Mouse (Mus musculus) gastrocnemius, postnatal 14 days (tissue): ENCODE data around the gene Ddr2. TPM values are rescaled to one million over a fixed set of nuclear protein-coding genes. Genes with fewer than 3 reads are reported as not detected.
A peak's percentile ranks its signal among the peaks of the same experiment; 100 is the strongest.

Source experiments
- DNase-seq: peaks from one replicate; pipeline ENCODE4 v3.0.0; 2021; ENCODE audit warnings: mixed read lengths
- intact Hi-C: fragments of 180-260 bp; cut with DNase I; formaldehyde crosslinking; loops from one replicate; pipeline ENCODE4 v1.15.1; 2025; ENCODE audit warnings: low total_unique reads
- total RNA-seq, 2 experiments: library from RNA; stranded (reverse); gene quantifications; 2 replicates each; pipeline ENCODE4 v1.2.3; 2021

The Ddr2 gene
- total RNA-seq, 2 experiments from 2014 or later: 27.5 to 31.9 TPM

DNA sequence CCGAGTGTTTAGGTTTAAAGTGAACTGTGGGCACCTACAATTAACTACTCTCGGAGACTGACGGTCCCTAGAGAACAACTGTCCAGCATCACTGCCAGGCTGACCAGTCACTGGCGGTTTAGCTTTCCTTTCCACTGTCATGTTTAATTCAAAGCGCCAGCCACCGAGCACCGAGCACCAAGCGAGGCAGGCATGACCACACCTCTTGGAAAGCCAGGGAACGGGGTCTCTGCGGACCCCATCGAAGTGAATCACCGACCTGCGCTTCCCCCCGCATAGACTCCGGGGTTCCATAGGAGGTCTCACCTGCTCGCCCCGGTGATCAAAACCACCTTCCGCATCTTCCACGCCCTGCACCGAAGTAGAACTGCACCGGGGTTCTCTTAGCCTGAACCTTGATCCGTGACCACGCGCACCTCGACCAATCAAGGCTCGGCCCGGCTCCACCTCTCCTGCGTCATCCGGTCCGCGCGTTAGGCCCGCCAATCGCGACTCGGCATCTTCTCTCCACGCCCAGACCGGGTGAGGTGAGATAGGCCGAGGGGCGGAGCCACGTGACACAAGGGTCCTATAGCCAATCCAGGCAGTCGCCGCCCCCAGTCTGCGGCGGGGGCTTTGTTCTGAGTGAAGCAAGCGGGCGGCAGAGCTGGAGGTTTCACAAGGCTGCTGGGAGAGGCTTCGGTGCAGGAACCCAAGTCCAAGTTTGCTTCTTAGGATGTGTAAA is 141.6 kb downstream of the Ddr2 start, which contains the start of gene Hsd17b7:
TSS of gene Hsd17b7 (minus strand) at position 450 of the 724 bp plus-strand sequence.
- DNase-seq: peak; percentile 99
- intact Hi-C loops: loop anchor here (10.0 kb wide), 1 partner anchor 166 kb away; no protein-coding TSS in a partner anchor

DNA sequence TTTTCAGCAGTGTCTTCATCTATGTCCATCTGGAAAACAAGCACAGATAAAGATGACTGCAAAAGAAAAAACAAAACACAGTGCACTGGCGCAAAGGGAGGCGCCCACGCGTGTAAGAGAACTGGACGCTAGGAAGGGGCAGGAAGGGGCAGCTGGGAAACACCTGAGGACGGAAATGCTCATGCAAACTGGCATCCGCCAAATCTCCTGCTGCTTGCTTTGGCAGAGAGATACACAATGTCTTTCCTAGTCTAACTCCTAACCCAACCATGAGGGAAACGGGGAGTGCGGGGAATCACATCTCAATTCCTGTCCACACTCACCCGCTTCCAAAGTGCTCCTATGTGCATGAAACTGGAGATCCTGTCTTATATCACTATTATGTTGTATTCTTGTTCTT is 157.5 kb downstream of the Ddr2 start:
- DNase-seq: no peak
- intact Hi-C loops: no loop called here

DNA sequence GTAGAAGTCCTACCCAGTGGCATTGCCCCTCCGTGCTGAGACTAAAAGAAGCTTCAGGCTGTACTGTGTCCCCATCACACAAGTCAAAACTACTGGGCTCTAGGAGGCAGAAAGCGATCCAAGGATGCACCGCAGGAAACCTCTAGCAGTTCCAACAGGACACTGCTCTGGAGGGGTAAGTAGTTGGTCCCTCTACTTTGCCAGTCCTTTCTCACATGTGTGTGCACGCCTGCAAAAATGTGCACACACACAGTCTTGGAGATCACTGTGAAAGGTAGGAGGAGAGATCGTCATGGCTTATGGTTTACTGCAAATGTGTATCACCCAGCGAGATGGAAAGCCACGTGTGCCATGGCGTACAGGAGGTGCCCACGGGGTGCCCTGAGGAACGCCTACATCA is 157.9 kb downstream of the Ddr2 start:
- intact Hi-C loops: no loop called here
- DNase-seq: no peak

DNA sequence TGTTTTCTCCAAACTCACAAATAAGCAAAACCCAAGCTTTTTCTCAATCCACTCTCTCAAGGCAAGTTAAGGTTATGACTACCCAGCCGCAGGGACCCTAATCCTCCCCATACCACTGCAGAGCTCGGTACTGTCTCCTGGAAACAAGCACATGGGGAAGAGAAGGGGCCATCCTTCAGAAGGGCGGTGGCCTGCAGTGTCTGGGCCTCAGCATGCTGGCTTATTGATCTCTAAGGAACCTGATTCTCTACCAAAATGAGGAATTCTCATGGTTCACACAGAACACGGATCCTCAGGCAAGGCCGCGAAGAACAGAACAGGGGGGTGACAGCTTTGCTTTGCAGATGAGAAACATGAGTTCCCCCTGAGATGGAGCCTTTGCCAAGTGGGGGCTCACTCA is 159.0 kb downstream of the Ddr2 start:
- intact Hi-C loops: no loop called here
- DNase-seq: no peak

DNA sequence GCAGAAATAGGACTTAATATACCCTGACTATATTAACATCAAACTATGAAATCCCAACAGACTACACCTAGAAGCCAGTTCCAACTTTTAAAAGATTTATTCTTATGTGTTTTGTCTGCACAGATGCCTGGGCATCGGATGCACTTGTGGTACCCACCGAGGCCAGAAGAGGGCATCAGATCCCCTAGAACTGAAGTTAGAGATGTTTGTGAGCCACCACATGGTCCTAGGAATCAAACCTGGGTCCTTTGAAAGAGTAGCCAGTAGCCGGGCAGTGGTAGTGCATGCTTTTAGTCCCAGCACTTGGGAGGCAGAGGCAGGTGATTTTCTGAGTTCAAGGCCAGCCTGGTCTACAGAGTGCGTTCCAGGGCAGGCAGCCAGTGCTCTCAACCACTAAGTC is 159.9 kb downstream of the Ddr2 start:
- DNase-seq: no peak
- intact Hi-C loops: no loop called here

DNA sequence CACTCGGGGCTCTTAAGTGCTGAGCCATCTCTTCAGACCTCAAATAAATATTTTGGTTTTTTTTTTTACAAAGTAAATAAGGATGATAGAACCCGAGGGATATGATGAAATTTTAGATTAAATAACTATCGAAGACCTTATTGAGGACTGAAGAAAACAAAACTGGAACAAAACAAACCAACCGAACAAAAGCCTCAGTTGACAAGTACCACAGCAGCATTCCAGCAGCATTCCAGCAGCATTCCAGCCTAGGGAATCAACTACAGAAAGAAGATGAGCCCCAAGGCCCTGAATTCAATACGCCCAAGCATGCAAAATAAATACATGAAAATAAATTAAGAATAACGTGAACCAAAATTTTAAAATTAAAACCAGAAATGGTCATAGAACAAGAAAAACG is 160.6 kb downstream of the Ddr2 start:
- no peak for DNase-seq
- intact Hi-C loops: no loop called here

DNA sequence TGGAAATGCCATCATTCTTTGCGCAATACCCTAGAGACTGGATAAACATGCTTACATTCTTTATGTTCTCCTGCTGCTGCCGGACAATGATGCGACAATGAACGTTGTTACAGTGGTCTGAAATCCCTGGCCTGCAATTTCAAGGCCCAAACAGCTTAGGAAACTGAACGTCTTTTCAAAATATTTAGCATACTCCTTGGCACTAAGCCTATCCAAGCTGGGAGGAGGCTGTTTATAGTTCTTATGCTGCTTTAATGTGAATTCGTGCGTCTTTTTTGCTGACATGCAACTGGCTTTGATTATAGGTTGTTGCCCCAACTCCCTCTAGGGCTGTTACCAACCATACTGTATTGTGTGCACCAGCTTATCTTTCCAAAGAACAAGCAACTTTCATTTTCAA is 161.7 kb downstream of the Ddr2 start:
- no peak for DNase-seq
- intact Hi-C loops: no loop called here

DNA sequence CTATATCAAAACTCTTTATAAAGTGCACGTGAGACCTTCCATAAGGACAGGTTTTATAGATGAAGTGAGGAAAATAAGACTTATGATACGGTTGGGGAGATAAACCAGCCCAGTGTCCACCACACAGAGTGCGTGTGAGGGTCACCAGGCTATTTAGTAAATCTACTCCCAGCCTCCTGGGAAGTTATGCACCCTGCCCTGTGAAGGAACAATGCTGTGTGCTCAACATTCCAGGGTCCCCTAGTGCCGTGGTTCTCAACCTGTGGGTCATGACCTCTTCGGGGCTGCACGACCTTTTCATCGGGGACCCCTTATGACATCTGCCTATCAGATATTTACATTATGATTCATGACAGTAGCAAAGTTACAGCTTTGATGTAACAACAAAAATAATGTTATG is 162.3 kb downstream of the Ddr2 start:
- no peak for DNase-seq
- intact Hi-C loops: no loop called here

DNA sequence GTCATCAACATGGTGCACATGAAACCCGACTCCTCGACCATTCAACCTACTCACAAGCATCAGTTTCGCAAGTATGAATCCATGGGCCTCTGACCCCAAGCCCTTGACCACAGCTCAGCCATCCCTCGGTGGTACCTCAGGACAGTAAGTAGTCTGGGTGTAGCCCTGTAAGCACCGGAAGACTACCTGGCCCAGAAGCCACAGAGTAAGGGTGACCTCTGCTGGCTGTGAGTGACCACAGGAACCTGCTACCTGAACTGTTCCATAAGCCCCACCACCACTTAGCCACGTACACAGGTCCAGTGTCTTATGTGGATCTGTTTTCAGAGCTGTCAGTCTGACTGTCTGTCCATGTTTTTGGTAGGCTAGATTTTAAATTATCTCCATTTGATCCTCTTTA is 162.9 kb downstream of the Ddr2 start:
- DNase-seq: no peak
- intact Hi-C loops: no loop called here

DNA sequence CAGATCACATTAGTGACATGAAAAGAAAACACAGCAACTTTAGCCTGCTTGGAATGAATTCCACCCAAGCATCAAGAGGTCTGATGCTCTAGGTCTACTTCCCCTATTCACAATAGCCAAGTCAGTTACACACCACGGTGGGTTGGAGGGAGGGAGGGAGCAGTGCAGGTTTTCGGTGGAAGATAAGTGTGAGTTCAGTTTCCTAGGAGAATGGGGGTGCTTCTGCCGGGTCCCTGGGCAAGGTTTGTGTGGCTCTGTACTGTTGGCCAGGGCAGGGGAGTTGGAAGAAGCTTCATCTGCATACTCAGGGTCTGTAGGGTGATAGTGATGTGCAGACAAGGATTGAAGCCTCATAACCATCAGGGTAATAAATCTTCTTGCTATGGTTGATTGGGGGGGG is 164.6 kb downstream of the Ddr2 start:
- no peak for DNase-seq
- intact Hi-C loops: no loop called here

DNA sequence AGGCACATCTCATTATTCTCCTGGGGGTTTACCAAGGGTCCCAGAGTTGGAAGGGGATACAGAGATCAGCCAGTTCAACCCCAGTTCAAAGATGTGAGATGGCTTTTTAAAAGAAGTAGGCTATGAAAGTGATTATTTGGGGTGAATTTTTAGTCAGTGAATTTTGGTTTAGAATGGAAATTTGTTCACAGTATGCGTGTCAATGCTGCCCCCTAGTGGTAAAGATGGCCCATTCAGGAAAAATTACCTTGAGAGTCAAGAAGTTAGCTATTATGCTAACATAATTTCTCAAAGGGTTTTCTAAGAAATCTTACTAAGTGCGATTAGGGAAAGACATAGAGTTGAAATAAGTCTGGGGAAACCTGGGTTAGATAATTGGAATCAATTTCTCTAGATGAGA is 171.2 kb downstream of the Ddr2 start:
- intact Hi-C loops: loop anchor here (5.0 kb wide), 1 partner anchor 267 kb away; no protein-coding TSS in a partner anchor
- DNase-seq: peak; percentile 20

DNA sequence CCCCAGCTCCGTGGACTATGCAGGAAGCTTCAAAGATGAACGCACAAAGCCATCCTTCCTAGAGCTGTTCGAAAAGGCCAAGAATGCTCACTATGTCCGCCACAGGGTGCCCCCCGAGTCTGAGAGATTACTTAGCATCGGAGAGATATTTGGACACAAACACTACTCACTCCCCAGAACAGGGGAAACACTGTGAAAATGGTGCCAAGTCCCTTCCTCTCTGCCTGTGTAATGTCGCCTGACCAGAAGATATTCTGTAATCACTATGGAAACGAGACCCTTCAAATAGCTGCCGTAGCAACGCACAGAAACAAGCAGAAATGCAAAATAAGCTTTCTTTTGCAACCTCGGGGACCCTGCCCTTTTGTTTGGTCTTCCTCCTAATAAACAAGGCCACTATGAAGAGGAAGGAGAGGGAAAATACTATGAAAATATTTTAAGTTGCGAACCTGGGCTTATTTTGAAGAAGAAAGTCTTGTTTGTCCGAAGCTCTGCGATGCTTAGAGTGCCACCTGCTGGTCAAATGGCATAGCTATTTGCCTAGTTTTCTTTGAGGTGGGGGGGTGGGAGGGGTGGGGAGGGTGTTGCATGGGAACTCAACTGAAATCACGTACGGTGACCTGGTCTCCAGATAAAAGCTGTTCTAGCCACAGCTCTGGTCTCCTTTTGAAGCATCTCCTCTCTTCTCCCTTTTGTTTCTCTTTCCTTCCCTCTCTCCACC is 176.4 kb downstream of the Ddr2 start:
- intact Hi-C loops: loop anchor here (5.0 kb wide), 1 partner anchor 397 kb away; no protein-coding TSS in a partner anchor
- DNase-seq: peak; percentile 29

DNA sequence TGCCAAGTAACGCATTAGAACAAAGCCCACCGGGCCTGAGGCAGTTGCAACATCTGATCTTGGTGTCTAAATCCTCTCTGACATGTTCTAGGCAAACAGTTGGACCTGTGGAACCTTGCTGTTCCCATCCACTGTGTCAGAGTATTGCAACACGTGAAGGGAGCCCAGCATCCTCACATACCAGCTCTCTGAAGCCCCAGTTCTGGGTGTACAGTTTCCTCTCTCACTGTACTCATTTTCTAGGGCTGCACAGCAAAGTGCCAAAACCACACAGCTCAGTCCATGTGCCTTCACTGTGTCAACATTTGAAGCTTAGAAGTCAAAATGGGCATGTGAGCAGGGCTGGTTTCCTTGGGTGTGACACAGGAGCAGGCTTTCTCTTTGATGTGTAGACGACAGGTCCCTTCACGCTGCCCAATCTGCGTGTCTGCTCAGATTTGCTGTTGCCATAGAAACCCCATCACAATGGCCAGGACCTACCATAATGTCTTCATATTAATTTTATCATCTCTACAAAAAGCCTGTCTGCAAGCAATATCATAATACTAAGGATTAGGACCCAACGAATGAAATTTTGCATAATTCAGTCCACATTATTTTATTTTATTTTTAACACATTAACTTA is 178.3 kb downstream of the Ddr2 start:
- intact Hi-C loops: loop anchor here (5.0 kb wide), 1 partner anchor 395 kb away; no protein-coding TSS in a partner anchor
- DNase-seq: no peak

DNA sequence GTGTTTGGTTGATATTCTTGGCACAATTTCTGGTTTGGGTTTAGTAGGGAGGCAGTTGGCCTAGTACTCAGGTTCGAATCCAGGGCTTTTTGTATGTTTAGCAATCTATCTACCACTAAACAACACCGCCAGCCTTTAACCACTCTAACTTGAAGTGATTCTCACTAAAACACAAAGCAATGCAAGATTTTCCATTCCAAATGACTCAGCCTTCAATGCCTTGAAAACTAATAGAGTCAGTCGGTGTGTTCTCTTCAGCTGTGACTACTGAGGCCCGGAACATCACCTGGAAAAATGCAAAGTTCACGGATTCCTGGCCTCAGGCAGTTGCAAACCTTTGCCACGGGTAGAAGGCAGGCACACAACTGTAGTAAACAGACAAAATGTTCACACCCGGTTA is 178.9 kb downstream of the Ddr2 start:
- no peak for DNase-seq
- intact Hi-C loops: loop anchor here (5.0 kb wide), 1 partner anchor 394 kb away; no protein-coding TSS in a partner anchor

DNA sequence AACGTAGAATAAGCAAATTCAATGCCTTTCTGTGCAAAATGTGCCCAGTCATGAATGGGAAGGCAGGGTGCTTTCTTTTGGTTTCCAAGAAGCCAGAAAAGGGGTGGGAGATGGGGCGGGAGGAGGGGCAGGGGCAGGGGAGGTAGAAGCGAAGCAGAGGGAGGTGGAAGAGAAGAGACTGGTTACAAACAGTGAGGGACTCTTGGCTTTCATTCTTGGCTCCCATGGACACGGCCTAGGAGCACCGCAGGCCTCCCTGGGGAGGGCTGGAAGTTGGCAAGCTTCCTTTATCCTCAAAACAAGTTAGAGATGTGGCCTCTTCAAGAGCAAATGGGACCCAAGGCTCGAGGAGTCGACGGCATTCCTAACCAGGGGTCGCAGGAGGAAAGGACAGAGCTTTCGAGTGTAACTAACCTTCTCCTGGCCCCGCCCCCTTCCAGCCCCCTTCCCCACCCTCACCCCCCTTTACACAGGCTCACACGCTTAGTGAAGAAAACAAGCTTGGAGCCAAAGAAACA is 182.0 kb downstream of the Ddr2 start, which contains the start of gene Ccdc190:
TSS of gene Ccdc190 (plus strand) at position 195 of the 518 bp plus-strand sequence.
- peak; percentile 38 for DNase-seq
- intact Hi-C loops: no loop called here

DNA sequence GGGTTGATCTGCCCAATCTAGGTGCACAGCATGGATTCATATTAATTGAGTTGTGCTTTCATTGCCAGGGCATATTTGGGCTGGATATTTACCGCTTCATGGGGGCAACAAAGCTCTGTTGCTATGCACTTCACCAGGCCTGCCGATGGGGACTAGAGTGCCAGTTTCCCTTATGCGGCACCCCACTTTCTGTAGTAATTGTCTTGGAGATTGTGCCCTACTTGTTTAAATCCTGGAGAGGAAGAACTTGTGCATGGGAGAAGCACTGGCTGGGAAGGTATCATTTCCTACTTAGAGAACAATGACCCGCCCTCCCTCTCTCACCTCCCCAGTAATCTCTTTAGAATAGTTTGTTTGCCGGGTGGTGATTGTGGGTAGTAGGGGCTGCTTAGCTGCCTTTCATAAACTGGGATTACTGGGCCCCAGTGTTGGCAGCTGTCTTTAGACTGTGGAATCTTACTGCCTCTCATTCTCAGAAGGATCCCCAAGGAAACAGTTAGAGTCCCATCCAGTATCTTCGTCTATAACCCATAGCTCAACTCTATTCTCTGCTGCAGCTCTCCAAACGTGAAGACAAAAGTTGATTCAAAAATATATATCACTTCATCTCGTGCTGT is 182.7 kb downstream of the Ddr2 start:
- intact Hi-C loops: no loop called here
- no peak for DNase-seq

DNA sequence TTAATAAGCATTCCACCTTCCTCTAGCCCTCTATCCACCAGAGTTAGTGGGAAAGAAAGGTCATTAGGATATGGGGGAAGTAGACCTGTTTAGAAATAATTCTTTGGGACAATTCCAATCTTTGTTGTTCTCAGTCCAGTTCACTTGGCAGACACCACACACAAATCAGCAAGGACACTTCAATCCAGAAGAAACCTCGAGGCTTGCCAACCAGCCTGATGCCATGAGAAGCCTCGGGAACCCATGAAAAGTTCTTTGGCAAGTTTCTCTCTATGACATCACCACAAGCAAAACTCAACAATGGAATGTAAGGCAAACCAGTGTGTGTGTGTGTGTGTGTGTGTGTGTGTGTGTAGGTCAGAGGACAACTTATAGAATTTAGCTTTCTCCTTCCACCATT is 186.0 kb downstream of the Ddr2 start:
- intact Hi-C loops: no loop called here
- DNase-seq: no peak
